Mouse (Mus musculus) central nervous system, embryonic 18 days (tissue): Measurements from ENCODE around the gene Cldn20. TPM values are rescaled to one million over a fixed set of nuclear protein-coding genes. Genes with fewer than 3 reads are reported as not detected.

Experiments used
- polyA plus RNA-seq: library from polyadenylated mRNA; depleted of rRNA; stranded (reverse); fragments of >200 nt; gene quantifications from 2 replicates; pipeline ENCODE4 v1.2.3, GENCODE M21; 2012; rRNA removed

The Cldn20 gene
- 1.3 TPM in 2 replicates for polyA plus RNA-seq

DNA sequence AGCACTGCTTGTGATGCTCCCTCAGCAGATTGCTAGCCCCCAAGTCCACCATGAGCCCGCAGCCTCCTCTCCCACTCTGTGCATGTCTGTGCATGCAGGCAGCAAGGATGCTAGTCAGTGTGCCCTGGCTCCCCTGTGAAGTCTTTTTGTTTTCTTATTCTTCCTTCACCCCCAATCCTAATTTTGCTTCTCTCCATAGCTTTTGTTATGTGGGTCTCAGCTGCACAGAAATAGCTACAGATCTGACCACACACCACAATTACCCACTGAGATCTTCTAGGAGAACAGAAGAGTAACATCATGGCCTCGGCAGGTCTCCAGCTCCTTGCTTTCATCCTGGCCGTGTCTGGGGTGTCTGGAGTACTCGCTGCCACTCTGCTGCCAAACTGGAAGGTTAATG is at the start of gene Cldn20:
Gene Cldn20, plus strand, starts transcription at position 301 of the 400 bp plus-strand sequence.

DNA sequence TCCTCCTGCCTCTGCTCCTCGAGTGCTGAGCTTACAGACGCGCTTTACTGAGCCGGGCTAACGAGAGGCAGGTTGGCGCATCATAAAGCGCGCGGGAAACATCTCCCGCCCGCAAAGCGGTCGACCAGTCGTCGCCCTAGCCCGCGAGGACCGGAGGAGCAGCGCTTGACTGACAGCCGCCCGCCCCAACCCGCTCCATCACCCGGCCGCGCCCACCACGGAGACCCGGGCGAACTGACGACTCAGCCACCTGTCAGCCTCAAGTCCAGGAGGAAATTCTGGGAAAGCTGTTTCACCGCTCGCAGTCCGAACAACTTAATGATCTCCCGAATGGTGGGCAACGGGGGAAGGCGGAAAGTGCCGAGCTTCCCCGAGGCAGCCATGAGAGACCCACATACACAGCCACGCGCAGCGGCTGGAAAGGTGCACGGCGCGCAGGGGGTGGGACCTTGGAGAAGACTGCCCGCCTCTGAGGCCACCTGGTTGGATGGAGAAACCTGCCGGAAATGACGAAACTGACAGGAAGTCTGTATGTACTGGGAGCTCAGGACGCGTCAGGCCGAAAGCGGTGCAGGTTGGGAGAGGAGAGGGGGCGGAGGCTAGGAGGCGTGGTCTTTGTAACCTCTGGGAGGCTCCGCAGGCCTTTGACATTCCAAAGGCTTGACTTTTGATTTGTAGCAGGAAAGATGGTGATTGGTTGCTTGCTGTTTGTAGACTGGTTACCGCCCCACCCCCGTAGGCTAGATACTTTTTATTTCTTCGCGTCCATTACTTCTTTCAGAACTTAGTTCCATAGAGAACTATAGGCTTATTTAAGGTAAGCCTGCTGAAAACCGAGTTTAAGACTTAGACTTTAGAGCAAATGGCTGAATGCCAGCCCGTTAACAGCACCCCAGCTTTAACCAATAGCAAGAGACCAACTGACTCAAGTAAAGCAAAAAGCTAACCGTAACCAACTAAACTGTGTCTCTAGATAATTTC is 25.3 kb downstream of the Cldn20 start, which contains the start of gene Tfb1m:
Gene Tfb1m, minus strand, starts transcription at position 451 of the 981 bp plus-strand sequence.

Other genes with a start within 250 kb of the Cldn20 start
- 55.4 and 66.8 TPM in 2 replicates for gene Tiam2, start 206.0 kb upstream of the Cldn20 start, polyA plus RNA-seq
- gene Tfb1m, start 25.2 kb downstream of the Cldn20 start, polyA plus RNA-seq = 9.8 and 11.4 TPM in 2 replicates
- not detected in 2 replicates for gene Nox3, start 163.7 kb downstream of the Cldn20 start, polyA plus RNA-seq